Mouse (Mus musculus): ENCODE data around the gene Vps45. TPM values are rescaled to one million over a fixed set of nuclear protein-coding genes. Genes with fewer than 3 reads are reported as not detected.

Vps45 gene
- polyA plus RNA-seq (2014; fragmentation: Nextera tagmentation; extraction: Ambion mirVana), result 46.4 and 54.6 TPM in 2 replicates

DNA sequence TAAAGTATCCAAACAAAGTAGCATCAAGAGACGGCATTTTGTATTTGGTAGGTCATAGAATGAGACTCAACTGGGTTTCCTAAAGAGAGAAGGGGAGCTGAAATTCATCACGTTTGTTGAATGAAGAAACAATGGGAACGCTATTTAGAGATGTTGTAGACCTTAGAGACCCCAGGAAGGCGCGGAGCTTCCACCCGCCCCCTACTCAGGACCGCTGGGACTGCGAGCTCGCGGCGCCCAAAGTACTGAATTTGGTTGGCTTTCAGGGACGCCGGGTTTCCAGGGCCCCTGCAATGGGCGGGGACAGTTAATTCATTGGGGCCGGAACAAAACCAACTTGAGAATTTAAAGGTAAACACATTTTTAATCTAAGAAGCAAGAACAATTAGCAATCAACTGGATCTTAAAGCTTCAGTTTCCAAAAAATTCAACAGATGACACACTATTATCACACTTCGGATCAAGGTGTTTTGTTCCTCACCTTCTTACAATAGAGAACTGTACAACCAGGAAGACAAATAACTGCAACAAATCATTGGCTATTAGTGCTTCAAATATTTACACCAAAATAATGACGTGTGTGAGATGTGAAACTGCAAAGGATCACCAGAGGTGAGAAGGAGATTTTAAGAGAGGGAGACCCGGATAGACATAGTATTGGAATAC is at the start of gene Vps45:
Gene Vps45, minus strand, starts transcription at position 236 of the 666 bp plus-strand sequence.
- ATAC-seq (ENCODE audit: low FRiP score, low TSS enrichment) (peak; percentile 76), DNase-seq (peak; percentile 78)
- Histone ChIP-seq H3K9me3 (ENCODE audit: control insufficient read depth, low read length) (no peaks in the 10 kb centered on the region), H3K4me3 (replicated peaks; ENCODE audit: low read depth, low read length) (peak within 1 kb of the TSS; percentile 50), H3K27ac (replicated peaks; ENCODE audit: low read depth, low read length) (peak within 1 kb of the TSS; percentile 87), H3K9ac (replicated peaks; ENCODE audit: low read length) (peak within 1 kb of the TSS; percentile 55), H3K27me3 (ENCODE audit: control insufficient read depth, insufficient read depth, low read length) (no peaks in the 10 kb centered on the region), H3K4me2 (ENCODE audit: low read length) (peak within 1 kb of the TSS; percentile 87), H3K36me3 (ENCODE audit: control insufficient read depth, insufficient read depth, low read length) (peaks cover 12% of the 10 kb centered on the region; the same call in 1 of the 2 replicates), H3K4me1 (ENCODE audit: control insufficient read depth, insufficient read depth, low read length) (peaks cover 10% of the 10 kb centered on the region; the same call in 1 of the 2 replicates)
- WGBS, result 2% methylated on average over 18 of the region's 18 CpGs

DNA sequence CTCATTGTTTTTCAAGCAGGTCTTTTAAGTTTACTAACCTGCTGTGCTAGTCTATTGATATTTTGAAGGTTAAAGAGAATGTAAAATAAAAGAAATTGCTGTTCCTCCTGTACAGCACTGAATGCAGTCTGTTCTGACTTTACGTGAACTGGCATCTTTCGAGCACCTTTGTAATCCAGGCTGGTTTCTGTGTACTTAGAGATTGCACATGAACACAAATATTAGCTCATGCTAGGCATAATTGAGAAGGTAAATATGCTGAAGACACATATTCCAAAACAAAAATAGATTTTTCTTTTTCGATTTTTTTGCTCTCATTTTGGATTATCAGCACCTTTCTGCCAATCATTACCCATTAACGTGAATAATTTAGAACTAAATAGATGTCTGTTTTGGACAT is 47.9 kb upstream of the Vps45 start:
- no peak for ATAC-seq (ENCODE audit: low FRiP score, low TSS enrichment)
- Histone ChIP-seq H3K4me1 (ENCODE audit: control insufficient read depth, insufficient read depth, low read length) (peaks cover 7% of the 10 kb centered on the region), H3K4me2 (ENCODE audit: low read length) (no peak overlapping the region), H3K27me3 (ENCODE audit: control insufficient read depth, insufficient read depth, low read length) (no peaks in the 10 kb centered on the region), H3K4me3 (replicated peaks; ENCODE audit: low read depth, low read length) (no peak overlapping the region), H3K9ac (replicated peaks; ENCODE audit: low read length) (no peak overlapping the region), H3K9me3 (ENCODE audit: control insufficient read depth, low read length) (no peaks in the 10 kb centered on the region), H3K36me3 (ENCODE audit: control insufficient read depth, insufficient read depth, low read length) (no peaks in the 10 kb centered on the region), H3K27ac (replicated peaks; ENCODE audit: low read depth, low read length) (no peak overlapping the region)
- 93% methylated on average over 4 of the region's 4 CpGs for WGBS
- no peak for DNase-seq

DNA sequence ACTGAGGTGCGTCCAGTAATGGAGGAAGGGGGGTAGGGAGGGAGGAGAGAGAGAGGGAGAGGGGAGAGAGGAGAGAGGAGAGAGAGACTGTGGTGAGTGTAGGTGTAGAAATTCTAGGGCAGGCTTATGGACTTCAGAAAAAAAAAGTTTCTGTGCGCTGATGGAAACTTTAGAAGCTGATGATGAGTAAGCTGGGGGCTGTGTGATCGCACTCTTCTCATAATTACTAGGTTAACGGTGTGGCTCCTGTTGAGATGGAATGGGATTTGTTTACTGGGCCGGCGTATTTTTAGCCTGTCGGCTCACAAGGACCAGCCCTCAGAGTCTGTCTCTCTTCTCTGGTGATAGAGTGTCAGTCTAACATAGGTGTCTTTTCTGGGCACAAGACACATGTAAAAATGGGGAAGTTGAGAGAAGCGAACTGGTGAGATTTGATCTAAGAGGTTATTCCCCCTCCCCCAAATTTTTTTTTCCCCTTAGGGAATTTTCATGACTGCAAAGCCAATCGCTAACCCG is 47.0 kb upstream of the Vps45 start:
- peak overlapping the region; percentile 85 for H3K4me2 ChIP-seq (ENCODE audit: low read length)
- no peaks in the 10 kb centered on the region for H3K36me3 ChIP-seq (ENCODE audit: control insufficient read depth, insufficient read depth, low read length)
- WGBS, result 17% methylated on average over 10 of the region's 10 CpGs
- H3K4me3 ChIP-seq (replicated peaks; ENCODE audit: low read depth, low read length), result peak overlapping the region; percentile 85
- H3K9ac ChIP-seq (replicated peaks; ENCODE audit: low read length), result peak overlapping the region; percentile 86; the same call in 1 of the 2 replicates
- H3K9me3 ChIP-seq (ENCODE audit: control insufficient read depth, low read length), result no peaks in the 10 kb centered on the region
- ATAC-seq (ENCODE audit: low FRiP score, low TSS enrichment) (no peak), DNase-seq (peak; percentile 6)
- no peaks in the 10 kb centered on the region for H3K27me3 ChIP-seq (ENCODE audit: control insufficient read depth, insufficient read depth, low read length)
- H3K27ac ChIP-seq (replicated peaks; ENCODE audit: low read depth, low read length), result no peak overlapping the region
- peaks cover 7% of the 10 kb centered on the region for H3K4me1 ChIP-seq (ENCODE audit: control insufficient read depth, insufficient read depth, low read length)

DNA sequence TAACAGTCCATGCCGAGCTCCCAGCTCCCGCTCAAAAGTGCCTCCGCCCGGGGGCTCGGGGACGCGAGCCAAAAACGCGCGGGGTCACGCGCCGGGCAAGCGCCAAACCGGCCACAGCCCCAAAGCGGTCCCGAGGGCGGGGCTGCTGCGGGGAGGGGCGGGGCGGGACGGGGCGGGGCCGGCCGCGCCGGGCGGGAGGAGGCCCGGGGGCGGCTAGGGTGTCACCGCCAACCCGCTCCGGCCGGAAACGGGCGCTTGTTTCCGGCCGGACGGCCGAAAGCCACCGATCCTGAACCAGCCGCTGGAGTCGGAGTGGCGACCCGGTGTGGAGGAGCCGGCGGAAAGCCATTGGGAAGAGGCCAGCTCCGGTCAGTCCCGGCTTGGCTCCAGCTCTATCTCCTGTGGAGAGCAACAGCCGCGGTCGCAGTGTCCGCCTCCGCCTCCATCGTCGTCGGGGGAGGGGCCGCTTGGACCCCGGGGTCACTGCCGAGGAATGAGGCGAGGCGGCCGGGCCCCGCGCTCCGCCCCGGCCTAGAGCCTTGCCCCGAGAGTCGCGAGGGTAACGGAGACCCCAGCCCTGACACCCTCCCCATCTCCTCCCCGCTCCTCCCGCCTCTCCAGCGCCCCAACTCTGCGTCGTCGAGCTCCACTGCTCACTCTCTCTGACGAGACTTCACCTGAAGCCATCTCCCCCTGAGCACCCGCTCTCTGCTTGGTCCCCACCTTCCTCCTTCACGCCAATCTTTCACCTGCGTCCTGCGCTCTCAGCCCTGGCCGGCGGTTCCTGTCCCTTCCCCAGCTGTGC is 46.2 kb upstream of the Vps45 start, which contains the start of gene Otud7b:
Gene Otud7b, plus strand, starts transcription at position 267 of the 805 bp plus-strand sequence.
- Histone ChIP-seq H3K9me3 (ENCODE audit: control insufficient read depth, low read length) (no peaks in the 10 kb centered on the region), H3K4me2 (ENCODE audit: low read length) (peak within 1 kb of the TSS; percentile 85), H3K27ac (replicated peaks; ENCODE audit: low read depth, low read length) (peak within 1 kb of the TSS; percentile 72), H3K27me3 (ENCODE audit: control insufficient read depth, insufficient read depth, low read length) (no peaks in the 10 kb centered on the region), H3K9ac (replicated peaks; ENCODE audit: low read length) (peak within 1 kb of the TSS; percentile 86), H3K4me3 (replicated peaks; ENCODE audit: low read depth, low read length) (peak within 1 kb of the TSS; percentile 85), H3K4me1 (ENCODE audit: control insufficient read depth, insufficient read depth, low read length) (peaks cover 7% of the 10 kb centered on the region), H3K36me3 (ENCODE audit: control insufficient read depth, insufficient read depth, low read length) (no peaks in the 10 kb centered on the region)
- under 1% methylated on average over 83 of the region's 84 CpGs for WGBS
- peak; percentile 88 for DNase-seq
- ATAC-seq (ENCODE audit: low FRiP score, low TSS enrichment), result peak; percentile 91

DNA sequence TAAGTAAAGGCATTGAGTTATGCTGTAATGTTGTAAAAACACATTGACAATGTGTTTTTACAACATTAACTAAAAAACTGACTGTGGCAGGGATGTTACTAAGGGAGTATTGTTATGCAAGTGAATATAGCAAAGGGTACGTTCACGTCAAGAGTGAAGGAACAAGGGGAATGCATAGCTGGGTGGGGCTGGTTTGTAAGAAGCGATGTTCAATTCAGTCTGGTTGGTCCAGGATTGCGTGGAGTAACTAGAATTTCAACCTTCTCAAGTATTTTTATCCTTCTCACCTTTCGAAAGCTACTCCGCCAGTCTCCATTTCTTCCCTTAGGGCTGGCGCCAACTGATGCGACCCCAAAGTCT is 45.6 kb upstream of the Vps45 start:
- H3K9me3 ChIP-seq (ENCODE audit: control insufficient read depth, low read length), result no peaks in the 10 kb centered on the region
- H3K4me2 ChIP-seq (ENCODE audit: low read length), result peak overlapping the region; percentile 85
- DNase-seq, result no peak
- H3K36me3 ChIP-seq (ENCODE audit: control insufficient read depth, insufficient read depth, low read length), result no peaks in the 10 kb centered on the region
- ATAC-seq (ENCODE audit: low FRiP score, low TSS enrichment), result peak; percentile 43; the same call in 1 of the 2 replicates
- 2% methylated on average over 8 of the region's 8 CpGs for WGBS
- H3K27me3 ChIP-seq (ENCODE audit: control insufficient read depth, insufficient read depth, low read length), result no peaks in the 10 kb centered on the region
- peak overlapping the region; percentile 86 for H3K9ac ChIP-seq (replicated peaks; ENCODE audit: low read length)
- peak overlapping the region; percentile 72 for H3K27ac ChIP-seq (replicated peaks; ENCODE audit: low read depth, low read length)
- H3K4me3 ChIP-seq (replicated peaks; ENCODE audit: low read depth, low read length), result peak overlapping the region; percentile 85
- H3K4me1 ChIP-seq (ENCODE audit: control insufficient read depth, insufficient read depth, low read length), result peaks cover 7% of the 10 kb centered on the region

DNA sequence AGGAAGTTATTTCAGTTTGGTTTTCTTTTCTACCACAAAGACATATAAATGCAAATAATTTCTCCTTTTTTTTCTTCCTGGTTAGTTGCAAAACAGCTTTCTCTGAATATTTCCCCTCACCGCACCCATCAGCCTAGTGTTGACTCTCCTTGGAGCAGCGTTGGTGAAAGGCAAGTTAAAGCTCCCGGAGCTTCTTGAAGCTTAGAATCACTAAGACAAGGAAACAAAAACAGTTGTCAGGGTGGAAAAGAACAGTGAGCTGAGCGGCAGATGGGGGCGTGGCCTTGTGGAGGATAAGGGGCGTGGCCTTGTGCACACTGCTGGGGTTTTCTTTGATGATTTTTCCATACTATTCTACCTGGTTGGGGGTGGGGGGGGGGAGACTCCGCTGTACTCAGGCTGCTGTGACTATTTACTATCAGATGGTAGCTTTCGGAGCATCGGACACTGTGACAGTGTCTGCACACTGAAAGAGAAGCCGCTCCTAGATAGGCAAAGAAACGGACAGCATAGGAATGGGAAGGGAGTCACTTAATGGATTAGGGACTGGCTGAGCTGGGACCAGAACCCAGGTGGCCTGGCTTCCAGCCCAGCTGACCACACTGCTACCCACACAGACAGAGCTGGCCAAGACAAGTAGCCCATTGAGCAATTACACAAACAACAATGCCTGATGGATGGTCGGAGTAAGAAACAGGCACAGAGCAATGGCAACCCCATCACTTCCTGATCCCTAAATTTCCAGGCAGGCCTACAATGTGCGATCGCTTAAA is 44.0 kb upstream of the Vps45 start:
- H3K4me2 ChIP-seq (ENCODE audit: low read length), result peak overlapping the region; percentile 45
- H3K4me3 ChIP-seq (replicated peaks; ENCODE audit: low read depth, low read length), result no peak overlapping the region; the same call in 1 of the 2 replicates
- no peak overlapping the region for H3K27ac ChIP-seq (replicated peaks; ENCODE audit: low read depth, low read length)
- DNase-seq (peak; percentile 73), ATAC-seq (ENCODE audit: low FRiP score, low TSS enrichment) (no peak)
- 15% methylated on average over 14 of the region's 14 CpGs for WGBS
- 0 out of 2 replicates have a peak overlapping the region, but pooled peaks have one; percentile 6 for H3K9ac ChIP-seq (replicated peaks; ENCODE audit: low read length)
- H3K36me3 ChIP-seq (ENCODE audit: control insufficient read depth, insufficient read depth, low read length), result no peaks in the 10 kb centered on the region
- peaks cover 7% of the 10 kb centered on the region for H3K4me1 ChIP-seq (ENCODE audit: control insufficient read depth, insufficient read depth, low read length)
- H3K9me3 ChIP-seq (ENCODE audit: control insufficient read depth, low read length), result no peaks in the 10 kb centered on the region
- H3K27me3 ChIP-seq (ENCODE audit: control insufficient read depth, insufficient read depth, low read length), result no peaks in the 10 kb centered on the region

DNA sequence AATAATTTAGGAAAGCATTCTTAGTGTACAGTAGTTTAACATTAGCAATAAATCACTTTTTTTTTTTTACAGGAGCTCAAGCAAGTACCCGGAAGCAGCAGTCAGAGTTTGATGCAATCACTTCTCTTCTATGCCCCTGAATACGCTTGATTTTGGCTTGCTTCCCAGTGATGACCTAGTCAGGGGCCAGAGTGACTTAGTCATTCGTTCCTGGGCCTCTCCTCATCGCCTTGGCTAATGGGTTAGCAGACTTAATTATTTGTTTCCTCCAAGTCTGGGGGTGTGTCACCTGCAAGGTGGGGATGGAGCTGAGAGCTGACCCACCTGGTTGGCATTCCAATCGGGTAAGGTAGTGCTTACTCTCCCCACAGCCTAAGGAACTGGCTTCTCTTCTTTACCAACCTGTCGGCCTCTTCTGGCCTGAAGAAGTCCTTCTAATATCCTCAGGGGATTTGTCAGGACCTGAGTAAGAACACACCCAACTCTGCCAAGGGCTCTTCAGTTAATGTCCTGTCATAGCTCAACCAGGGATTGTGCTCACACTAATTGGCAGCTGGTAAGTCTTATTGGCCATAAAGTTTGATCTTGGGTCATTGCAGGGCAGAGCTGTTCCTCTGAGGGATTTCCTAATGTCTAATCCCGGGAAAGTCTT is 40.5 kb upstream of the Vps45 start:
- Histone ChIP-seq H3K36me3 (ENCODE audit: control insufficient read depth, insufficient read depth, low read length) (no peaks in the 10 kb centered on the region), H3K27ac (replicated peaks; ENCODE audit: low read depth, low read length) (no peak overlapping the region), H3K4me3 (replicated peaks; ENCODE audit: low read depth, low read length) (no peak overlapping the region), H3K9ac (replicated peaks; ENCODE audit: low read length) (no peak overlapping the region), H3K4me2 (ENCODE audit: low read length) (no peak overlapping the region), H3K9me3 (ENCODE audit: control insufficient read depth, low read length) (no peaks in the 10 kb centered on the region), H3K27me3 (ENCODE audit: control insufficient read depth, insufficient read depth, low read length) (no peaks in the 10 kb centered on the region), H3K4me1 (ENCODE audit: control insufficient read depth, insufficient read depth, low read length) (no peaks in the 10 kb centered on the region)
- ATAC-seq (ENCODE audit: low FRiP score, low TSS enrichment) (no peak), DNase-seq (no peak)
- 68% methylated on average over 7 of the region's 7 CpGs for WGBS

DNA sequence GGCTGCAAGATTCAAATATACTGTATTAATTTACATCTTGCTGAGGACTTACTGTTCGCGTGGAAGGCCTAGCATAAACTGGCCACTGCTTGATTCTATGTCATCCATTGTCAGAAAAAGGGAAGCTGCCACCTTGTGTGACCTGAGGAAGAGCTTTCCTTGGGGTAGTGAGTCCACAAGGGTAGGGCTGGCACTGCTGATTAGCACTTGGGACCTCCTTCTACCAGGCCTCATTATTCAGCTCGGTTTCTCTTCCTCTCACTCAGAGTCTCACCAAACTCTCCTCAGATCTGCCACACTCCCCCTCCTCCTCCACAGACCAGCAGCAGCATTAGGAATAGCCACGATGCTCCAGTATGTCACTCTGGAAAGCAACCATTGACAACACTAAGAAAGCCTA is 39.9 kb upstream of the Vps45 start:
- Histone ChIP-seq H3K36me3 (ENCODE audit: control insufficient read depth, insufficient read depth, low read length) (no peaks in the 10 kb centered on the region), H3K9me3 (ENCODE audit: control insufficient read depth, low read length) (no peaks in the 10 kb centered on the region), H3K4me1 (ENCODE audit: control insufficient read depth, insufficient read depth, low read length) (no peaks in the 10 kb centered on the region), H3K27me3 (ENCODE audit: control insufficient read depth, insufficient read depth, low read length) (no peaks in the 10 kb centered on the region), H3K9ac (replicated peaks; ENCODE audit: low read length) (no peak overlapping the region), H3K4me2 (ENCODE audit: low read length) (no peak overlapping the region), H3K27ac (replicated peaks; ENCODE audit: low read depth, low read length) (no peak overlapping the region), H3K4me3 (replicated peaks; ENCODE audit: low read depth, low read length) (no peak overlapping the region)
- DNase-seq (no peak), ATAC-seq (ENCODE audit: low FRiP score, low TSS enrichment) (no peak)
- WGBS, result 75% methylated on average over 4 of the region's 4 CpGs
